Mouse (Mus musculus) liver, embryonic 14.5 days (tissue): ENCODE results near the gene Ube2d3. TPM values are rescaled to one million over a fixed set of nuclear protein-coding genes. Genes with fewer than 3 reads are reported as not detected.

ENCODE experiments used
- ATAC-seq: fragments of 200-750 bp; cut with Nextera tagmentation; 2 replicates; pipeline ENCODE4 v1.8.0; 2017; ENCODE audit warnings: moderate number of reproducible peaks, mild to moderate bottlenecking, moderate library complexity; ENCODE audit not compliant: insufficient read depth
- DNase-seq, 3 experiments: peaks; one replicate each; pipeline ENCODE4 v3.0.0-alpha.2; 2012 to 2013; ENCODE audit warnings: low read depth in 3 of 3, low spot score in 3 of 3
- H3K27ac ChIP-seq: fragments of 300-500 bp; sonication (generic); 2 replicates; pipeline ENCODE4 v1.5.1; 2014; ENCODE audit warnings: moderate library complexity, mild to moderate bottlenecking, control low read depth, inconsistent platforms
- H3K27me3 ChIP-seq: fragments of 300-500 bp; sonication (generic); 2 replicates; pipeline ENCODE4 v1.6.1; 2014; ENCODE audit warnings: mild to moderate bottlenecking, low read length, moderate library complexity; ENCODE audit not compliant: control insufficient read depth, insufficient read depth
- H3K36me3 ChIP-seq: fragments of 300-500 bp; sonication (generic); replicated peaks from 2 replicates; pipeline ENCODE4 v1.6.1; 2014; ENCODE audit warnings: low read depth; ENCODE audit not compliant: control insufficient read depth, insufficient read depth
- H3K4me1 ChIP-seq, 2 experiments: fragments of 200-500 bp in 1 of 2; fragments of 300-500 bp in 1 of 2; sonication (generic) in 1 of 2; replicated peaks; 2 replicates each; pipeline ENCODE4 v1.6.1; 2012 to 2014; ENCODE audit warnings: antibody characterized with exemption in 1 of 2, inconsistent platforms in 1 of 2, low read length in 1 of 2; ENCODE audit not compliant: control insufficient read depth in 2 of 2, insufficient read depth in 2 of 2
- H3K4me2 ChIP-seq: fragments of 300-500 bp; sonication (generic); 2 replicates; pipeline ENCODE4 v1.6.1; 2014; ENCODE audit warnings: low read depth, mild to moderate bottlenecking, control low read depth, moderate library complexity
- H3K4me3 ChIP-seq, 2 experiments: fragments of 200-500 bp in 1 of 2; fragments of 300-500 bp in 1 of 2; sonication (generic) in 1 of 2; 2 replicates each; pipeline ENCODE4 v1.5.1; 2012 to 2014; ENCODE audit warnings: low read depth in 2 of 2, low read length in 2 of 2, mild to moderate bottlenecking in 2 of 2, control low read depth in 1 of 2, inconsistent platforms in 1 of 2, moderate library complexity in 1 of 2; ENCODE audit not compliant: insufficient read depth in 1 of 2
- H3K9ac ChIP-seq: fragments of 300-500 bp; sonication (generic); replicated peaks from 2 replicates; pipeline ENCODE4 v1.6.1; 2014; ENCODE audit warnings: mild to moderate bottlenecking, control low read depth, moderate library complexity
- H3K9me3 ChIP-seq: fragments of 300-500 bp; sonication (generic); 2 replicates; pipeline ENCODE4 v1.6.1; 2016; ENCODE audit warnings: low read length, mixed read lengths; ENCODE audit not compliant: control insufficient read depth
- CTCF ChIP-seq: IDR thresholded peaks from 2 replicates; pipeline ENCODE4 v1.5.1; 2016; ENCODE audit warnings: antibody characterized with exemption, low read depth, control low read depth
- EP300 ChIP-seq: IDR thresholded peaks from 2 replicates; pipeline ENCODE4 v1.6.1; 2016; ENCODE audit warnings: antibody characterized with exemption, low read depth
- WGBS: fragments of 180-500 bp; shearing (Covaris S2); extraction: QIAGEN DNeasy Blood & Tissue Kit; methylation state at CpG from one replicate; pipeline ENCODE4 v1.1.7; 2014; ENCODE audit not compliant: insufficient replicate concordance; 5-methylcytosine and 5-hydroxymethylcytosine counted together
- polyA plus RNA-seq, 2 experiments: library from polyadenylated mRNA; depleted of rRNA in 1 of 2; stranded (reverse) in 1 of 2; unstranded in 1 of 2; fragments of >200 nt; fragmentation: Nextera tagmentation in 1 of 2; extraction: Ambion mirVana in 1 of 2; gene quantifications; 2 replicates each; pipeline versions ENCODE4 v1.2.1 to v1.2.3; 2012 to 2014

Ube2d3 gene
- polyA plus RNA-seq, 2 experiments: 112 to 246 TPM

DNA sequence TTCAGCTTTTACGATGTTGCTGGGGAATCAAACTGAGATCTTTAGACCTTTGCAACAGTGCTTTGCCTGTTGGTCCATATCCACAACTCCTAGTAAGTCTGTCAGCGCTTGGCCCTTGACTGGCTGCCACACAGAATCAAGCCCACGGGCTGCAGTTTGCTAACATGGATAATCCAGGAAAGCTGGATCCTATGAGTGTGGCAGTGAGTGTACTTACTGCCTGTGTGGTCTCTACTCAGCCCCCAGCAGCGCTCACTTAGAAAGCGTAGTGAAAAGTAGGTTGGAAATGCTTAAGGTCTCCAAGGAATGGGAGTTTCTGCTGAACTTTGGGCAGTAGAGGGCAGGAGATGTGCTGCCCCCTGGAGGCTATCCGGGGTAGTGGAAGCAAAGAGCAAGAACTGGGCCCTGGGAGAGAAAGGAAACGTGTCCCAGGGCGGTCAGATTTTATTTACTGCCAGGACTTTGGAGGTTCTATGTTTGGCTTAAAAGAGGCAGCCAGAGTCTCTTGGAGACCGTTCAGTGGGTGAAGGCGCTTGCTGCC is 67.5 kb downstream of the Ube2d3 start:
- H3K4me3 ChIP-seq: no peak overlapping the region
- peak in 2 of 3 experiments; percentile 24 to 30 for DNase-seq
- no peak for ATAC-seq
- no peak overlapping the region for H3K27ac ChIP-seq
- H3K4me2 ChIP-seq: no peak overlapping the region
- no peaks in the 10 kb centered on the region for H3K36me3 ChIP-seq
- H3K9me3 ChIP-seq: no peaks in the 10 kb centered on the region
- no peak overlapping the region for H3K9ac ChIP-seq
- H3K4me1 ChIP-seq: no peaks in the 10 kb centered on the region
- WGBS: 47% methylated on average over 10 of the region's 10 CpGs
- TF ChIP-seq CTCF (peak; percentile 96), EP300 (no peak)
- no peaks in the 10 kb centered on the region for H3K27me3 ChIP-seq

DNA sequence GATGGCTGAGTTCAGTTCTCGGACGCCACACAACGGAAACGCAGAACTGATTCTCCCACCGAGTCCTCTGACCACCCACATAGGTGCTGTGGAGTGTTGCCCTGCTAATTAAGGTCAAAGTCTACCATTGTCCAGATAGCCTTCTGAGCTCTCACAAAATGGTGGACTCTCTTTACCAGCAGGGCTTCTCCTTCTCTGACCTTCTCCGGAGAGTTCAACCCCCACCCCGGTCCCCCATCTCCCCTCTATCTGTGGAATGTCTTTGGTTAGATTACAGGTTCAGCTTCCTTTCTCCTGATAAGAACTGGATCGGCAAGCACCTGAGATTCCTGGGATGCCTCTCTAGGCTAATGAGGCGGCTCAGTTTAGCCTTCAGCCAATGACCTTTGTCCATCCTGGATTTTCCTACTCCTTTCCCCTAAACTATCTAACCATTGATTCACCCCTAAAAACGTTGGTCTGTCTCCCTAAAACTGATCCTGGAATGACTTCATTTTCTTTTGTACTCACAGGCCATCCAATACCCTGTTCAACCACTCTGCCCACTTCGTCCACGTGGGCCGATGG is 68.0 kb downstream of the Ube2d3 start:
- Histone ChIP-seq H3K27ac (no peak overlapping the region), H3K4me3 (no peak overlapping the region), H3K27me3 (no peaks in the 10 kb centered on the region), H3K9me3 (no peaks in the 10 kb centered on the region), H3K36me3 (no peaks in the 10 kb centered on the region), H3K9ac (no peak overlapping the region), H3K4me2 (no peak overlapping the region), H3K4me1 (no peaks in the 10 kb centered on the region)
- 78% methylated on average over 13 of the region's 13 CpGs for WGBS
- TF ChIP-seq EP300: no peak
- DNase-seq: no peak
- no peak for ATAC-seq

GRCm38 (mm10) chr3:135507506-135507905 is 69.6 kb downstream of the Ube2d3 start:
- Histone ChIP-seq H3K36me3 (no peaks in the 10 kb centered on the region), H3K27me3 (no peaks in the 10 kb centered on the region), H3K4me1 (no peaks in the 10 kb centered on the region), H3K9ac (no peak overlapping the region), H3K9me3 (no peaks in the 10 kb centered on the region), H3K27ac (no peak overlapping the region), H3K4me3 (no peak overlapping the region), H3K4me2 (no peak overlapping the region)
- DNase-seq (no peak), ATAC-seq (no peak)
- WGBS: 72% methylated on average over 7 of the region's 7 CpGs
- TF ChIP-seq EP300: no peak
- no peak for TF ChIP-seq CTCF

DNA sequence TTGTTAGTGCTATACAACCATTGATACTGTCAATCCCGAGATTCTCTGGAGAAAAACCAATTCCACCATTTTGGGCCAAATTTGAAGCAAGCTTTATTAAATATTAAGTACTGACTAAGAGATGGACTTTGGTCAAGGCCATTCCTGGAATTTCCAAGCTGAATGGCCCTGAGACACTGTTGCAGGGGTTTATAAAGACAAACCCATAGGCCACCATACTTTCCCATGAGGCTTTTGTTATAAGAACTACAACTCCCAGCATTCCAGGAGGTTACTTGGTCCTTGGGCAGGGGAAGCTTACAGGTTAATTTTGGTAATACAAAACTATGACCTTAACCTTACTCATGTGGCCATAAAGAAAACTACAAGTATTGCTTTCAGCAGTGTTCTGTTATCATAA is 70.2 kb downstream of the Ube2d3 start:
- H3K27ac ChIP-seq: no peak overlapping the region
- TF ChIP-seq EP300 (no peak), CTCF (no peak)
- H3K4me3 ChIP-seq: no peak overlapping the region
- H3K9me3 ChIP-seq: no peaks in the 10 kb centered on the region
- no peak for DNase-seq
- H3K4me2 ChIP-seq: no peak overlapping the region
- H3K27me3 ChIP-seq: no peaks in the 10 kb centered on the region
- no peaks in the 10 kb centered on the region for H3K4me1 ChIP-seq
- H3K36me3 ChIP-seq: no peaks in the 10 kb centered on the region
- WGBS: 67% methylated on average over 1 of the region's 1 CpGs
- ATAC-seq: no peak
- no peak overlapping the region for H3K9ac ChIP-seq

DNA sequence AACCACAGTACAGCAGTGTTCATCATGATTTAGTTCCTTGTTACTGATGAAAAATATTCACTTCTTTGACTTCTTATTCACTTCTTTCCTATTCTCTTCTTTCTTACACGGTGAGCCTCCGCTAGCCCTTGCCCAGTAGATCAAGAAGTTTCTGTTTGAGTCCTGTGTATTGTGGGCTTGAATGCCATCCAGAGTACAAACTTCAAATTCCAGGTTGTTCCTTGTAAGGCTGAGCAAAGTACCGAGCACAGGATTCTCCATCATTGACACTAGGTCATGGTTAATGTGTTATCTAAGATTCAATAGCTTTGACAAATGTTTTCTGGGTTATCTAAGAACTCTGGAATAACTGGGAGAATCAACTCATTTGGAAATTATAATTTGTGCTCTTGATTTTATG is 72.4 kb downstream of the Ube2d3 start:
- Histone ChIP-seq H3K4me2 (no peak overlapping the region), H3K27me3 (no peaks in the 10 kb centered on the region), H3K9me3 (no peaks in the 10 kb centered on the region), H3K4me3 (no peak overlapping the region), H3K4me1 (no peaks in the 10 kb centered on the region), H3K36me3 (no peaks in the 10 kb centered on the region), H3K27ac (no peak overlapping the region), H3K9ac (no peak overlapping the region)
- no peak for TF ChIP-seq EP300
- TF ChIP-seq CTCF: no peak
- DNase-seq: no peak
- no peak for ATAC-seq
- WGBS: 86% methylated on average over 3 of the region's 3 CpGs
